Comparison of ENCODE assay signal across 10 mouse cellular contexts in genomic region chr8:13472284-13472683, GRCm38 (mm10). TPM values are rescaled to one million over a fixed set of nuclear protein-coding genes. Genes with fewer than 3 reads are reported as not detected.
DNase-seq lines count a peak whose midpoint lies in the region; ATAC-seq and TF ChIP-seq lines count a peak whose summit lies in the region.
"Had no signal": no experiment of that assay in that cellular context is flagged by ENCODE, and none has a peak within 500 bp of the region (broad histone marks: within the 10 kb centered on the region; RNA-seq: fewer than 3 reads in every experiment).

No protein-coding gene starts in this region.

- H3K4me3 ChIP-seq in kidney, postnatal 0 days (replicated peaks; ENCODE audit: low read depth, low read length) = no peak overlapping the region

- TF ChIP-seq CTCF in kidney, postnatal 0 days (IDR thresholded peaks at IDR 0.05; ENCODE audit: low read depth) = no peak

- ATAC-seq in kidney, postnatal 0 days (replicated peaks; ENCODE audit: low FRiP score, low read depth) = 0 out of 2 replicates have a peak, but pooled peaks have one; percentile 30
- peak; percentile 81 for ATAC-seq in megakaryocyte progenitor cell, adult 5-6 weeks (replicated peaks; ENCODE audit: poor library complexity)
- no peak for ATAC-seq in erythroblast, adult 5-6 weeks (replicated peaks; ENCODE audit: low FRiP score, poor library complexity, severe bottlenecking)

- no peaks in the 10 kb centered on the region for H3K4me1 ChIP-seq in kidney, postnatal 0 days (replicated peaks; ENCODE audit: insufficient read depth, low read length)

- peaks cover 21% of the 10 kb centered on the region; the same call in 1 of the 2 replicates for H3K36me3 ChIP-seq in kidney, postnatal 0 days (ENCODE audit: insufficient read depth, low read length)

- H3K27me3 ChIP-seq in kidney, postnatal 0 days (ENCODE audit: insufficient read depth, low read length) = no peaks in the 10 kb centered on the region

- WGBS in kidney, postnatal 0 days = 45% methylated on average over 7 of the region's 7 CpGs

- H3K4me2 ChIP-seq in kidney, postnatal 0 days (ENCODE audit: low read length) = no peak overlapping the region
- H3K4me2 ChIP-seq: midbrain, embryonic 11.5 days had no signal

- H3K9me3 ChIP-seq in kidney, postnatal 0 days (replicated peaks; ENCODE audit: low read length) = no peaks in the 10 kb centered on the region

- no peak overlapping the region for H3K9ac ChIP-seq in kidney, postnatal 0 days (ENCODE audit: low read depth, low read length)

- peak; percentile 42 for DNase-seq in kidney, adult 11 months
- DNase-seq in kidney, postnatal 14 days = no peak
- peak; percentile 29 to 62 for DNase-seq in gastrocnemius, adult 8-10 months (ENCODE audit: low spot score in 2 of 2)
- no peak for DNase-seq in kidney, postnatal 0 days (ENCODE audit: low spot score)
- no peak for DNase-seq in right cerebral cortex, postnatal 10 days (ENCODE audit: low spot score in 2 of 2)
- DNase-seq in layer of hippocampus, adult 18-20 months (ENCODE audit: low spot score in 2 of 2) = no peak
- DNase-seq: cerebellum, adult 2 months had no signal

- no peak overlapping the region for H3K27ac ChIP-seq in kidney, postnatal 0 days

RNA-seq across cellular contexts. Expression of gene Gas6, which starts 22.0 kb away (rescaled TPM):
- 100 to 1,000 TPM in 1 of 4 experiments, 10 to 100 TPM in 3; 62.5 to 101 (median 75.1) TPM for total RNA-seq in gastrocnemius, adult 8-10 months (2022)
- polyA plus RNA-seq in kidney, postnatal 0 days (2015; fragmentation: Nextera tagmentation; extraction: Ambion mirVana) = 153 and 166 TPM in 2 replicates
- not detected in 2 replicates for total RNA-seq in megakaryocyte progenitor cell, adult 5-6 weeks (2015)
- total RNA-seq in megakaryocyte progenitor cell, adult 5-6 weeks (2017) = 0.12 and 0.84 TPM in 2 replicates
- not detected in 2 replicates for total RNA-seq in erythroblast, adult 5-6 weeks (2015; ENCODE audit: low replicate concordance)
- total RNA-seq in erythroblast, adult 5-6 weeks (2017; ENCODE audit: low replicate concordance) = 0.09 and 3.1 TPM in 2 replicates
- 10 to 100 TPM; 84.0 to 95.1 TPM for total RNA-seq in layer of hippocampus, adult 18-20 months (2021)

RNA-seq across cellular contexts. Expression of gene Tmem255b, which starts 37.3 kb away (rescaled TPM):
- total RNA-seq in gastrocnemius, adult 8-10 months (2022) = 1 to 10 TPM; 1.3 to 2.5 (median 2.2) TPM
- polyA plus RNA-seq in kidney, postnatal 0 days (2015; fragmentation: Nextera tagmentation; extraction: Ambion mirVana) = 1.1 and 1.5 TPM in 2 replicates
- total RNA-seq in megakaryocyte progenitor cell, adult 5-6 weeks (2015) = not detected in 2 replicates
- total RNA-seq in megakaryocyte progenitor cell, adult 5-6 weeks (2017) = not detected in 2 replicates
- not detected in 2 replicates for total RNA-seq in erythroblast, adult 5-6 weeks (2015; ENCODE audit: low replicate concordance)
- total RNA-seq in erythroblast, adult 5-6 weeks (2017; ENCODE audit: low replicate concordance) = not detected in 2 replicates
- total RNA-seq in layer of hippocampus, adult 18-20 months (2021) = 1 to 10 TPM; 4.1 to 5.4 TPM

Comparison
In these comparisons a context has a peak if more than half of its experiments do, and no peak if none do; other contexts are left out.
1. DNase-seq: peak in kidney, adult 11 months (single experiment) and gastrocnemius, adult 8-10 months (2 of 2); none in kidney, postnatal 14 days (single experiment), kidney, postnatal 0 days (single experiment), right cerebral cortex, postnatal 10 days (0 of 2) and layer of hippocampus, adult 18-20 months (0 of 2).
2. RNA of gene Gas6, which starts 22.0 kb away (total RNA-seq): 84.0 to 95.1 TPM in layer of hippocampus, adult 18-20 months and 62.5 to 101 TPM in gastrocnemius, adult 8-10 months; 0.12 to 0.84 TPM in megakaryocyte progenitor cell, adult 5-6 weeks and 0.09 to 3.1 TPM in erythroblast, adult 5-6 weeks; every median in the first group is over 10 times any median in the second.